Mouse (Mus musculus) layer of hippocampus, postnatal 25 days (tissue): Measurements from ENCODE around the gene Mn1. TPM values are rescaled to one million over a fixed set of nuclear protein-coding genes. Genes with fewer than 3 reads are reported as not detected.

Source experiments
- DNase-seq, 2 experiments: peaks; one replicate each; pipeline ENCODE4 v3.0.0; 2022; ENCODE audit warnings: mixed read lengths in 2 of 2, low spot score in 1 of 2; ENCODE audit errors: extremely low spot score in 1 of 2
- total RNA-seq, 2 experiments: library from RNA; stranded (reverse); gene quantifications; 2 replicates each; pipeline ENCODE4 v1.2.3; 2021

The Mn1 gene
- total RNA-seq, 2 experiments from 2014 or later = 40.0 to 40.1 TPM

GRCm38 (mm10) chr5:111469195-111469882 lies 52.2 kb downstream of the Mn1 start:
- DNase-seq = no peak

GRCm38 (mm10) chr5:111470875-111471274 lies 53.7 kb downstream of the Mn1 start:
- no peak for DNase-seq

- peak; percentile 30 to 38 for DNase-seq
Observed at GRCm38 (mm10) chr5:111473425-111473824, 56.3 kb downstream of the Mn1 start.

- no peak for DNase-seq
Observed at GRCm38 (mm10) chr5:111475721-111476120, 58.6 kb downstream of the Mn1 start.

GRCm38 (mm10) chr5:111476141-111476540 lies 59.0 kb downstream of the Mn1 start:
- DNase-seq = no peak

GRCm38 (mm10) chr5:111485907-111486306 lies 68.7 kb downstream of the Mn1 start:
- DNase-seq = no peak

GRCm38 (mm10) chr5:111489022-111489616 lies 72.0 kb downstream of the Mn1 start:
- DNase-seq = no peak

- DNase-seq = no peak
Observed at GRCm38 (mm10) chr5:111490599-111490998, 73.4 kb downstream of the Mn1 start.

- no peak for DNase-seq
Observed at GRCm38 (mm10) chr5:111491485-111491884, 74.3 kb downstream of the Mn1 start.

- no peak for DNase-seq
Observed at GRCm38 (mm10) chr5:111500036-111500435, 82.9 kb downstream of the Mn1 start.

- DNase-seq = no peak
Observed at GRCm38 (mm10) chr5:111501691-111502441, 84.7 kb downstream of the Mn1 start.

- DNase-seq = no peak
Observed at GRCm38 (mm10) chr5:111505241-111505640, 88.1 kb downstream of the Mn1 start.

GRCm38 (mm10) chr5:111505824-111506223 lies 88.7 kb downstream of the Mn1 start:
- no peak for DNase-seq

- no peak for DNase-seq
Observed at GRCm38 (mm10) chr5:111506410-111506809, 89.2 kb downstream of the Mn1 start.

Other genes starting within 250 kb of the Mn1 start
- 10 to 100 TPM; 75.8 to 79.9 TPM for gene Pitpnb, start 86.6 kb upstream of the Mn1 start, total RNA-seq